Mouse (Mus musculus) spleen, adult 2 months (tissue): ENCODE results near the gene Cd3eap. TPM values are rescaled to one million over a fixed set of nuclear protein-coding genes. Genes with fewer than 3 reads are reported as not detected.

Source experiments
- DNase-seq, 2 experiments: peaks; one replicate each; pipeline versions ENCODE4 v3.0.0 to v3.0.0-alpha.2; 2012 to 2021; ENCODE audit warnings: low spot score in 2 of 2, low read depth in 1 of 2
- H3K27ac ChIP-seq: fragments of 200-500 bp; 2 replicates; pipeline ENCODE4 v1.5.1; 2012; ENCODE audit warnings: low read length, inconsistent platforms; ENCODE audit not compliant: insufficient read depth
- H3K27me3 ChIP-seq: fragments of 200-500 bp; 2 replicates; pipeline ENCODE4 v1.6.1; 2012; ENCODE audit warnings: mild to moderate bottlenecking, moderate library complexity, low read length, inconsistent platforms; ENCODE audit not compliant: control insufficient read depth, insufficient read depth
- H3K36me3 ChIP-seq: fragments of 200-500 bp; 2 replicates; pipeline ENCODE4 v1.6.1; 2012; ENCODE audit warnings: mild to moderate bottlenecking, low read length, inconsistent platforms; ENCODE audit not compliant: control insufficient read depth, insufficient read depth
- H3K4me1 ChIP-seq: fragments of 200-500 bp; 2 replicates; pipeline ENCODE4 v1.6.1; 2011; ENCODE audit warnings: inconsistent platforms; ENCODE audit not compliant: control insufficient read depth, insufficient read depth, insufficient read length
- H3K4me3 ChIP-seq: fragments of 200-500 bp; 2 replicates; pipeline ENCODE4 v1.5.1; 2011; ENCODE audit warnings: mild to moderate bottlenecking, inconsistent platforms; ENCODE audit not compliant: insufficient read depth, insufficient read length; ENCODE audit errors: extremely low read depth
- CTCF ChIP-seq: fragments of 200-500 bp; IDR thresholded peaks from 2 replicates; pipeline ENCODE4 v1.5.1; 2011; ENCODE audit warnings: mild to moderate bottlenecking, inconsistent platforms; ENCODE audit not compliant: insufficient read depth, insufficient read length, insufficient replicate concordance; ENCODE audit errors: extremely low read depth
- POLR2A ChIP-seq: fragments of 200-500 bp; IDR thresholded peaks from 2 replicates; pipeline ENCODE4 v1.6.1; 2011; ENCODE audit warnings: low read depth, low read length, inconsistent platforms
- WGBS: fragments of 180-500 bp; shearing (Covaris S2); methylation state at CpG from one replicate; pipeline ENCODE4 v1.1.7; 2018; 5-methylcytosine and 5-hydroxymethylcytosine counted together
- polyA plus RNA-seq: library from polyadenylated mRNA; depleted of rRNA; stranded (reverse); fragments of >200 nt; gene quantifications from 2 replicates; pipeline ENCODE4 v1.2.3, GENCODE M21; 2012; rRNA removed

Cd3eap gene
- polyA plus RNA-seq = 5.8 and 5.9 TPM in 2 replicates

GRCm38 (mm10) chr7:19359299-19359891 lies at the start of gene Cd3eap, which contains the start of gene Ppp1r13l:
TSS of gene Cd3eap (minus strand) at chr7:19359483.
TSS of gene Ppp1r13l (plus strand) at chr7:19359749.
- Histone ChIP-seq H3K27me3 (peaks cover 6% of the 10 kb centered on the region), H3K36me3 (peaks cover 4% of the 10 kb centered on the region; the same call in 1 of the 2 replicates), H3K27ac (peak within 1 kb of the TSS; percentile 41; the same call in 1 of the 2 replicates), H3K4me3 (peak within 1 kb of the TSS; percentile 81), H3K4me1 (peaks cover 12% of the 10 kb centered on the region)
- no peak for TF ChIP-seq POLR2A
- no peak for TF ChIP-seq CTCF
- under 1% methylated on average over 31 of the region's 31 CpGs for WGBS
- DNase-seq = peak; percentile 75 to 84

DNA sequence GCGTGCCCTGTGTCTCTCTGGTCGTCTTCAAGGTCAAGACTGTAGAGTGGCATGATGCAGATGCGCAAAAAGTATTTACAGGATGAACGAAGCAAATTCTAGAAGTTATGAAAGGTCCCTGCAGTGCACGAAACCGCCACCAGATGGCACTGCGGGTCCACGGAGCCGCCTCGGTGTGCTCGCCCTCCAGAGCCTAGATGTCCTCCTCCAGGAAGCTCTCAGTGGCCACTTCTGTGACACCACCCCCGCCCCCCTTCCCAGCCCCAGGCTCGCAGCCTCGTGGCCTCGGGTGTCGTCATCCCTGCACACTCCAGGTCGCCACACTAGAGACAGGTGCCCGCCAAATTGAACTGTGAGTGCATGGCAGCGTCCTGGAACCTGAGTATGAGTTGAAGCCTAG lies 46.1 kb upstream of the Cd3eap start:
- 2% methylated on average over 19 of the region's 19 CpGs for WGBS
- Histone ChIP-seq H3K36me3 (no peaks in the 10 kb centered on the region), H3K27ac (no peak overlapping the region), H3K4me1 (peaks cover 13% of the 10 kb centered on the region), H3K27me3 (peaks cover 6% of the 10 kb centered on the region), H3K4me3 (no peak overlapping the region)
- peak; percentile 57 to 75 for DNase-seq
- peak; percentile 100 for TF ChIP-seq CTCF
- TF ChIP-seq POLR2A = no peak

- WGBS = 53% methylated on average over 7 of the region's 7 CpGs
Observed at GRCm38 (mm10) chr7:19404476-19404875, 45.2 kb upstream of the Cd3eap start, which contains the start of gene Ckm. TSS of gene Ckm (plus strand) at chr7:19404776.

GRCm38 (mm10) chr7:19403731-19404296 lies 44.5 kb upstream of the Cd3eap start, which contains the start of gene Klc3:
TSS of gene Klc3 (minus strand) at chr7:19404104.
- Histone ChIP-seq H3K27me3 (peaks cover 8% of the 10 kb centered on the region), H3K4me1 (peaks cover 16% of the 10 kb centered on the region), H3K4me3 (peak within 1 kb of the TSS; percentile 53; the same call in 1 of the 2 replicates), H3K27ac (no peak within 1 kb of the TSS), H3K36me3 (no peaks in the 10 kb centered on the region)
- WGBS = 1% methylated on average over 62 of the region's 62 CpGs
- peak; percentile 47 to 81 for DNase-seq
- TF ChIP-seq CTCF = no peak
- no peak for TF ChIP-seq POLR2A

More at GRCm38 (mm10) chr7:19404476-19404875, 45.2 kb upstream of the Cd3eap start, which contains the start of gene Ckm:
- Histone ChIP-seq H3K4me1 (peaks cover 16% of the 10 kb centered on the region), H3K27me3 (peaks cover 8% of the 10 kb centered on the region), H3K27ac (no peak within 1 kb of the TSS), H3K4me3 (peak within 1 kb of the TSS; percentile 53; the same call in 1 of the 2 replicates), H3K36me3 (no peaks in the 10 kb centered on the region)
- no peak for DNase-seq
- TF ChIP-seq POLR2A (no peak), CTCF (no peak)

DNA sequence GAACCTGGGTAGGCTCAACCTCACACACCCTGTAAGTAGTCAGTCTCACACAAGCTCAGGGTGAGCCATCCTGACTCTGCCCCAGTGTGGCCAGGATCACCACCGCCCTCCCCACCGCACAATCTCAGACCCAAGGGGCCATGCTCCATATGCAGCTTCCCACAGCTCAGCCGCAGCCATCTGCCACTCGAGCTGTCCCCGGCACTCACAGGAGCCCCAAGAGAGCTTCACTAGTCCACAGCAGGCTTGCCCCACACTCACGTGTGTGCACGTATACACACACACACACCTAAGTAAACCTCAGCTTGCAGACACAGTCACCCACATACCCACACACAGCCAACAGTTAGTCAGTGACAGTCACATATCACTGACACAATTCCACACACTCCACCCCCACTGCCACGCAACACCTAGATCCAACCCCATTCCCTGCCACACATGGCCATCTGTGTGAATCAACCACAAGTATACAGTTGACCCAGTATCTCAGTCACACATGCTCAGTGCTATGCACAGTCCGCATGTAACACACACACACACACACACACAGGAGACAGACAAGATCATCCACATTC lies 43.3 kb upstream of the Cd3eap start:
- TF ChIP-seq POLR2A (no peak), CTCF (no peak)
- Histone ChIP-seq H3K36me3 (no peaks in the 10 kb centered on the region), H3K27ac (no peak overlapping the region), H3K4me1 (peaks cover 16% of the 10 kb centered on the region), H3K27me3 (peaks cover 8% of the 10 kb centered on the region), H3K4me3 (no peak overlapping the region)
- DNase-seq = no peak
- WGBS = 88% methylated on average over 9 of the region's 9 CpGs

- Histone ChIP-seq H3K4me1 (peaks cover 16% of the 10 kb centered on the region), H3K36me3 (no peaks in the 10 kb centered on the region), H3K4me3 (no peak overlapping the region), H3K27me3 (peaks cover 8% of the 10 kb centered on the region), H3K27ac (no peak overlapping the region)
- TF ChIP-seq POLR2A (no peak), CTCF (no peak)
- DNase-seq = no peak
- 85% methylated on average over 4 of the region's 4 CpGs for WGBS
Observed at GRCm38 (mm10) chr7:19400946-19401345, 41.7 kb upstream of the Cd3eap start.
